Mouse (Mus musculus): ENCODE results near the gene Daam1. TPM values are rescaled to one million over a fixed set of nuclear protein-coding genes. Genes with fewer than 3 reads are reported as not detected.

Daam1 gene
- polyA plus RNA-seq, 1 experiment from 2014 or later: 4.5 TPM

- TF ChIP-seq CTCF (IDR thresholded peaks at IDR 0.05; ENCODE audit: low read depth): no peak
- no peak for TF ChIP-seq EP300 (IDR thresholded peaks at IDR 0.05; ENCODE audit: low read depth)
- WGBS (ENCODE audit: insufficient replicate concordance): 88% methylated on average over 3 of the region's 3 CpGs
- no peak for ATAC-seq
- Histone ChIP-seq H3K27me3 (ENCODE audit: insufficient read depth, low read length) (no peaks in the 10 kb centered on the region), H3K9ac (replicated peaks) (no peak overlapping the region), H3K4me2 (ENCODE audit: low read depth, low read length) (no peak overlapping the region), H3K27ac (ENCODE audit: low read depth) (no peak overlapping the region), H3K4me1 (ENCODE audit: insufficient read depth) (no peaks in the 10 kb centered on the region), H3K4me3 (ENCODE audit: low read depth, low read length) (no peak overlapping the region), H3K9me3 (ENCODE audit: low read length) (no peaks in the 10 kb centered on the region), H3K36me3 (replicated peaks; ENCODE audit: insufficient read depth, low read length) (no peaks in the 10 kb centered on the region)
- DNase-seq: no peak
Measured at GRCm38 (mm10) chr12:72011404-72011803, 180.5 kb downstream of the Daam1 start.

DNA sequence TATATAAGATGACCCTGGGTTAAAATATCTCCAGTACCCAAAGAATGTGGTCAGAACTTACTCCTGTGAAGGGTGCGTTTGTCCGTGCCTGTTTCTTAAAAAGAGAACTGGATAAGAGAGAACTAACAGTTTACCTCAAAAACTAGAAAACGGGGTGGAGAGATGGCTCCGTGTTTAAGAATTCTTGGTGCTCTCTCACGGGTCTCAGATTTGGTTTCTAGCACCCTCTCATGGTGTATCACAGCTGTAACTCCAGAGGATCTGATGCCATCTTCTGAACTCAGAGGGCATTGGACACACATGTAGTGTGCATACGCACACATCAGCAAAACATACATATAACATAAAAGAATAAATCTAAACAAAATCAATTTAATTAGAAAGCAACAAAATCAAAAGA is 181.2 kb downstream of the Daam1 start:
- no peak for ATAC-seq

DNA sequence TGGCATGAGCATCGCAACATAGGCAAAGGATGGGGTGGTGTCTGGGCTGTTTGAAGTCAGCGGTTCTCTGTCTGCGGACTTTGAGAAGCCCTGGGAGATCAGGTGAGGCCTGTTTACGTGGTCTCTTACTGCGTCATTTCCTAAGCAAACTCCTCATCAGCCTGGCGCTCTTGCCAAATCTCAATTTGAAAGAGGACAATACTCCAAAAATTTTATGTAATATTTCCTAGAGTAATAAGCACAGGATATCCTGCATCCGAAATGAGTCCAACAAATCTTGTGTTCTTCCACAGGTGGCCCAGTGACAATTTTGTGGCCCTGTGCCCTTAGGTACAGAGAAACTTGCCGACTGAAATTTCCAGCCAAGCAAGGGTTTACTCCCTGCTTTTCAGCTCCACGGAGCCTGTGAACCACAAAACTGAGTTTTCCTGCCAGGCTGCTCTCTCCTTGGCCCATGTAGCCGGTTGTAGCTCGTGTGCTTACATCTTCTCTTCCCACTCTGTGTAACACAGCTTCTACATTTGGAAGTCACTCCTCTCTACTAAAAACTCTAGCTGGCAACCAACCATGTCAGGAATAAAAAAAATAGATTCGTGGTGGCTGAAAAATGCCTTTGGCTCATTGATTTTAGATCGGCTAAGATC is 183.0 kb downstream of the Daam1 start:
- Histone ChIP-seq H3K36me3 (replicated peaks; ENCODE audit: insufficient read depth, low read length) (no peaks in the 10 kb centered on the region), H3K4me1 (ENCODE audit: insufficient read depth) (no peaks in the 10 kb centered on the region), H3K27ac (ENCODE audit: low read depth) (no peak overlapping the region), H3K9me3 (ENCODE audit: low read length) (no peaks in the 10 kb centered on the region), H3K9ac (replicated peaks) (no peak overlapping the region), H3K4me2 (ENCODE audit: low read depth, low read length) (no peak overlapping the region), H3K27me3 (ENCODE audit: insufficient read depth, low read length) (no peaks in the 10 kb centered on the region), H3K4me3 (ENCODE audit: low read depth, low read length) (no peak overlapping the region)
- TF ChIP-seq CTCF (IDR thresholded peaks at IDR 0.05; ENCODE audit: low read depth): no peak
- 78% methylated on average over 13 of the region's 13 CpGs for WGBS (ENCODE audit: insufficient replicate concordance)
- ATAC-seq: no peak
- no peak for DNase-seq

More for the DNA sequence above, 181.2 kb downstream of the Daam1 start:
- Histone ChIP-seq H3K4me2 (ENCODE audit: low read depth, low read length) (no peak overlapping the region), H3K4me1 (ENCODE audit: insufficient read depth) (no peaks in the 10 kb centered on the region), H3K9me3 (ENCODE audit: low read length) (no peaks in the 10 kb centered on the region), H3K4me3 (ENCODE audit: low read depth, low read length) (no peak overlapping the region), H3K27ac (ENCODE audit: low read depth) (no peak overlapping the region), H3K27me3 (ENCODE audit: insufficient read depth, low read length) (no peaks in the 10 kb centered on the region), H3K9ac (replicated peaks) (no peak overlapping the region), H3K36me3 (replicated peaks; ENCODE audit: insufficient read depth, low read length) (no peaks in the 10 kb centered on the region)
- DNase-seq: no peak
- 83% methylated on average over 6 of the region's 6 CpGs for WGBS (ENCODE audit: insufficient replicate concordance)
- TF ChIP-seq CTCF (IDR thresholded peaks at IDR 0.05; ENCODE audit: low read depth) (no peak), EP300 (IDR thresholded peaks at IDR 0.05; ENCODE audit: low read depth) (no peak)

DNA sequence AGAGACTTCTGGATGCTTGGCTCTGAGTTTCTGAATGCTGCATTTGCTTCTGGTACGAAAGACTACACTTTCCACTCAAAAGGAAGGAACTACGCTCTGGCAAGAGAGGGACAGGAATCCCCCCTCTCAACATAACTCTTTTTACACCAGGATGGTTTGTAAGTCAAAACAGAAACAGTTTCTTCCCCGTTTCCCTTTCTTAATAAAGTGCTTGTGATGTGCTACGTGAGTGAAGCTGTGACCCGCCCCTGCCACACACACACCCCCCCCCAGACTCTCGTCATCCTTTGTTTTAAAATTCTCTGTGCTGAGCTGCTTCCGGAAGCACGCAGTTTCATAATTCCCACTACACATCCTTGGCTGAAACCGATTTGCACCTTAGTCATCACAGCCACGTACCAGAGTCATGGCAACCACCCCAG is 183.5 kb downstream of the Daam1 start:
- WGBS (ENCODE audit: insufficient replicate concordance): 62% methylated on average over 10 of the region's 10 CpGs
- Histone ChIP-seq H3K4me1 (ENCODE audit: insufficient read depth) (no peaks in the 10 kb centered on the region), H3K27me3 (ENCODE audit: insufficient read depth, low read length) (no peaks in the 10 kb centered on the region), H3K4me2 (ENCODE audit: low read depth, low read length) (no peak overlapping the region), H3K9me3 (ENCODE audit: low read length) (no peaks in the 10 kb centered on the region), H3K27ac (ENCODE audit: low read depth) (no peak overlapping the region), H3K36me3 (replicated peaks; ENCODE audit: insufficient read depth, low read length) (no peaks in the 10 kb centered on the region), H3K9ac (replicated peaks) (no peak overlapping the region), H3K4me3 (ENCODE audit: low read depth, low read length) (no peak overlapping the region)
- no peak for DNase-seq
- ATAC-seq: no peak
- no peak for TF ChIP-seq EP300 (IDR thresholded peaks at IDR 0.05; ENCODE audit: low read depth)
- TF ChIP-seq CTCF (IDR thresholded peaks at IDR 0.05; ENCODE audit: low read depth): no peak

DNA sequence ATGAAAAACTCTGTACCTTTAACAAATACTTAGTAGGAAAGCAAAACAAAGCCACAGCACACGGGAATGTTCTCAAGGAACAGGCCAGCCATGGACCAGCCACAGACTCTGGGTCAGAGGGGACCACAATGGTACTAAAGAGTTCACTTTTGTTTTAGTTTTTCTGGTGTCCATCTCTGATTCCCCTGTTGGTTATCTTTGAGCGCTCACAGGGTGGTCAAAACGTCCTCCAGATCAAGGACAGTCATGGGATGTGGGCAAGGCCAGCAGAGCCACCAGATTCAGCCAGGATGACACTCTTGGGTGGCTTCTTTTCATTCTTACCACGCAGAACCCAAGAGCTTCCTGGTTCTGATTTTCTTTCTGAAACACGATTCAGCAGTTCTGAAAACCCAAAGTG is 184.4 kb downstream of the Daam1 start:
- no peak overlapping the region for H3K27ac ChIP-seq (ENCODE audit: low read depth)
- H3K4me3 ChIP-seq (ENCODE audit: low read depth, low read length): no peak overlapping the region
- ATAC-seq (no peak), DNase-seq (no peak)
- H3K27me3 ChIP-seq (ENCODE audit: insufficient read depth, low read length): no peaks in the 10 kb centered on the region
- no peaks in the 10 kb centered on the region for H3K36me3 ChIP-seq (replicated peaks; ENCODE audit: insufficient read depth, low read length)
- no peaks in the 10 kb centered on the region for H3K4me1 ChIP-seq (ENCODE audit: insufficient read depth)
- no peak overlapping the region for H3K9ac ChIP-seq (replicated peaks)
- H3K4me2 ChIP-seq (ENCODE audit: low read depth, low read length): no peak overlapping the region
- TF ChIP-seq EP300 (IDR thresholded peaks at IDR 0.05; ENCODE audit: low read depth) (no peak), CTCF (IDR thresholded peaks at IDR 0.05; ENCODE audit: low read depth) (no peak)
- no peaks in the 10 kb centered on the region for H3K9me3 ChIP-seq (ENCODE audit: low read length)
- WGBS (ENCODE audit: insufficient replicate concordance): 63% methylated on average over 5 of the region's 5 CpGs

GRCm38 (mm10) chr12:72020285-72020684 is 189.4 kb downstream of the Daam1 start:
- TF ChIP-seq EP300 (IDR thresholded peaks at IDR 0.05; ENCODE audit: low read depth) (no peak), CTCF (IDR thresholded peaks at IDR 0.05; ENCODE audit: low read depth) (no peak)
- H3K27ac ChIP-seq (ENCODE audit: low read depth): no peak overlapping the region
- H3K4me2 ChIP-seq (ENCODE audit: low read depth, low read length): no peak overlapping the region
- no peak for ATAC-seq
- WGBS (ENCODE audit: insufficient replicate concordance): 84% methylated on average over 4 of the region's 4 CpGs
- H3K9me3 ChIP-seq (ENCODE audit: low read length): 0 out of 2 replicates have a peak, but pooled peaks cover 6% of the 10 kb centered on the region
- no peaks in the 10 kb centered on the region for H3K36me3 ChIP-seq (replicated peaks; ENCODE audit: insufficient read depth, low read length)
- no peak for DNase-seq
- H3K4me1 ChIP-seq (ENCODE audit: insufficient read depth): no peaks in the 10 kb centered on the region
- no peak overlapping the region for H3K9ac ChIP-seq (replicated peaks)
- H3K27me3 ChIP-seq (ENCODE audit: insufficient read depth, low read length): no peaks in the 10 kb centered on the region
- no peak overlapping the region for H3K4me3 ChIP-seq (ENCODE audit: low read depth, low read length)

Measured in liver, postnatal 0 days (tissue).